Mouse (Mus musculus) liver, postnatal 0 days (tissue): ENCODE measurements around the gene Rsph1.

Source experiments
- CTCF ChIP-seq: sonication (generic); IDR thresholded peaks from 2 replicates; pipeline ENCODE4 v1.5.1; 2016; ENCODE audit warnings: antibody characterized with exemption, low read depth
- EP300 ChIP-seq: IDR thresholded peaks from 2 replicates; pipeline ENCODE4 v1.6.1; 2016; ENCODE audit warnings: antibody characterized with exemption, low read depth, mild to moderate bottlenecking

DNA sequence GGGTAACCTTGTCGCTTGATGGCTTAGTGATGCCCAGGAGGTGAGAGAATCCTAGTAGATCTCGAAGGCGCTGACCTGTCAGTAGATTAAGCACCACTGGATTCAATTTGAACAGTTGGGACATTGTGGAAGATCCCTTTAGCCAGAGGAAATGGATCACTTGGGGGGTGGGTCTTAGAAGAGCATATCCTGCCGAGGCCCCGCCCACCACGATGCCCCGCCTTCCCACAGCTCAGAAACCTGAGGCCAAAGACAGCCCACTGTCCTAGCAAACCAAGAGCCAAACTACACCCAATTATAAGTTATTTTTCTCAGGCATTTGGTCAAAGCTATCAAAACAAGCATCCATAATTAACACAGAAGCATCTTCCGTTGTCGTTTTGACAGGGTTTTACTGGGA, 33.9 kb upstream of the Rsph1 start:
- TF ChIP-seq CTCF = no peak
- no peak for TF ChIP-seq EP300
